Mouse (Mus musculus) heart, embryonic 14.5 days (tissue): ENCODE data around the gene 1700016H13Rik. TPM values are rescaled to one million over a fixed set of nuclear protein-coding genes. Genes with fewer than 3 reads are reported as not detected.

ENCODE experiments used
- ATAC-seq: fragments of 200-750 bp; cut with Nextera tagmentation; 2 replicates; pipeline ENCODE4 v1.8.0; 2017; ENCODE audit warnings: low read depth, moderate TSS enrichment; ENCODE audit not compliant: insufficient number of reproducible peaks, insufficient read depth, low FRiP score
- H3K27ac ChIP-seq, 2 experiments: fragments of 200-500 bp in 1 of 2; fragments of 300-500 bp in 1 of 2; sonication (generic) in 1 of 2; replicated peaks in 1 of 2; 2 replicates each; pipeline ENCODE4 v1.5.1; 2012 to 2014; ENCODE audit warnings: low read depth in 2 of 2, low read length in 2 of 2, control low read depth in 1 of 2, mild to moderate bottlenecking in 1 of 2, mixed read lengths in 1 of 2; ENCODE audit not compliant: control insufficient read depth in 1 of 2, insufficient read depth in 1 of 2
- H3K27me3 ChIP-seq: fragments of 300-500 bp; sonication (generic); 2 replicates; pipeline ENCODE4 v1.6.1; 2014; ENCODE audit warnings: mild to moderate bottlenecking, low read length, control low read depth; ENCODE audit not compliant: control insufficient read depth, insufficient read depth
- H3K36me3 ChIP-seq: fragments of 300-500 bp; sonication (generic); 2 replicates; pipeline ENCODE4 v1.6.1; 2014; ENCODE audit warnings: mild to moderate bottlenecking, control low read depth, low read length, mixed read lengths; ENCODE audit not compliant: control insufficient read depth, insufficient read depth
- H3K4me1 ChIP-seq, 2 experiments: fragments of 200-500 bp in 1 of 2; fragments of 300-500 bp in 1 of 2; sonication (generic) in 1 of 2; 2 replicates each; pipeline ENCODE4 v1.6.1; 2012 to 2014; ENCODE audit warnings: low read length in 2 of 2, control low read depth in 1 of 2, mixed read lengths in 1 of 2; ENCODE audit not compliant: control insufficient read depth in 2 of 2, insufficient read depth in 2 of 2
- H3K4me2 ChIP-seq: fragments of 300-500 bp; sonication (generic); 2 replicates; pipeline ENCODE4 v1.6.1; 2014; ENCODE audit warnings: mild to moderate bottlenecking, low read length
- H3K4me3 ChIP-seq, 2 experiments: fragments of 200-500 bp in 1 of 2; fragments of 300-500 bp in 1 of 2; sonication (generic) in 1 of 2; 2 replicates each; pipeline ENCODE4 v1.5.1; 2012 to 2014; ENCODE audit warnings: low read length in 2 of 2, mild to moderate bottlenecking in 2 of 2, control low read depth in 1 of 2, low read depth in 1 of 2, moderate library complexity in 1 of 2; ENCODE audit not compliant: control insufficient read depth in 1 of 2, insufficient read depth in 1 of 2
- H3K9ac ChIP-seq: fragments of 300-500 bp; sonication (generic); 2 replicates; pipeline ENCODE4 v1.6.1; 2014; ENCODE audit warnings: mild to moderate bottlenecking, low read length
- H3K9me3 ChIP-seq: fragments of 300-500 bp; sonication (generic); 2 replicates; pipeline ENCODE4 v1.6.1; 2016; ENCODE audit warnings: low read length, control low read depth; ENCODE audit not compliant: control insufficient read depth
- WGBS: fragments of 180-500 bp; shearing (Covaris S2); extraction: QIAGEN DNeasy Blood & Tissue Kit; methylation state at CpG from one replicate; pipeline ENCODE4 v1.1.7; 2014; 5-methylcytosine and 5-hydroxymethylcytosine counted together
- polyA plus RNA-seq: library from polyadenylated mRNA; unstranded; fragments of >200 nt; fragmentation: Nextera tagmentation; extraction: Ambion mirVana; gene quantifications from 2 replicates; pipeline ENCODE4 v1.2.1, GENCODE M21; 2014

1700016H13Rik gene
- polyA plus RNA-seq, 1 experiment from 2014 or later, result 0.26 TPM

DNA sequence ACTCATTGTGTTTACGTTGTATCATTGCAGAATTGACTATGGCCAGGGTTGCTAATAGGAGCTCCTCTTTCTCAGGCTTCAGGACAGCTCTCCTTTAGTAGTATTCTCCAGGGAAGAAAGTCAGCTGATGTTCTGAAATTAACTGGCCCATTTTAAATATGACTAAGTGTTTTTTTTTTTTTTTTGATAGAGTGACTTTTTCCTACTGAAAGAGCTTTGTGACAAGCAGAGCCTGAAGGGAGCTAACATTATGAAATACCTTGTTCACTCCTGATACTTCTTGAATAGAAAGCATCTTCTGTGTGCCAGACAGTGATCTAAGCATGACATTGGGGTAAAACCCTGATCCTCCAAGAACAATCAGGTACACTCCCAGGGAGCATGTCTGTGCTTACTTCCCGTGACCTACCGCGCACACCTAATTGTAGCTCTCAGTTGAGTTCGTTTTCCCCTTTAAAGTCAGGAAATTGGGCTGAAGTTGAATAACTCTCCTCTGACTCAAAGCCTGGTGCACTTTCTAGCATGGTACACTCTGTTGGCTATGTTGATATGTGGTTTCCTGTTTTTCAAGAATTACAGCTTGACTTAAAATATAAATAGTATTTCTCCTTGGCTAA is 42.2 kb upstream of the 1700016H13Rik start:
- Histone ChIP-seq H3K4me1 (peaks cover 0 to 6% of the 10 kb centered on the region in 2 experiments; a peak in 2 of 4 replicates), H3K9ac (no peak overlapping the region), H3K27ac (no peak overlapping the region), H3K4me3 (no peak overlapping the region), H3K9me3 (no peaks in the 10 kb centered on the region), H3K27me3 (peaks cover 15% of the 10 kb centered on the region), H3K36me3 (no peaks in the 10 kb centered on the region), H3K4me2 (no peak overlapping the region)
- ATAC-seq, result no peak
- WGBS, result 78% methylated on average over 5 of the region's 5 CpGs

DNA sequence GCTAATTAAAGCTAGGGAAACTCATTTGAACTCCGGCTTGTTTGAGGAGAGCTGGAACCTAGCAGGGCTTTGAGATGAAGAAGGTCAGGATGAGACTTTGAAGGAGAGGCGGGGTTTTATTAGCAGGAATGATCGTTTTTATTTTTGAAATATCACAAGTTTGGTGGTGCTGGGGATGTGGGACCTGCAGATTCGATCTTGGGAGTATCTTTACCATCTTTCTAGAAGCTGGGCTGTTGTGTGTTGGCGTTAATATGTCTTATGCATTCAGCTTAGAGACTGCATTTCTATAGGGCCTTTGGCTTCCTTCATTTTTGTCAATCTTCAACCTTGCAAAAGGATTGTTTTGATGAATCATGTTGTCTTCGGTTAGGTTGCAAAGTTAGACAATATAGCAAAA is 38.3 kb upstream of the 1700016H13Rik start:
- Histone ChIP-seq H3K4me2 (no peak overlapping the region), H3K27ac (no peak overlapping the region), H3K36me3 (no peaks in the 10 kb centered on the region), H3K9ac (no peak overlapping the region), H3K4me3 (no peak overlapping the region), H3K27me3 (peaks cover 17% of the 10 kb centered on the region), H3K4me1 (peaks cover 0 to 6% of the 10 kb centered on the region in 2 experiments; a peak in 2 of 4 replicates), H3K9me3 (no peaks in the 10 kb centered on the region)
- no peak for ATAC-seq
- 52% methylated on average over 6 of the region's 6 CpGs for WGBS

- H3K9me3 ChIP-seq, result no peaks in the 10 kb centered on the region
These were observed 37.3 kb upstream of the 1700016H13Rik start for GRCm38 (mm10) chr5:103693041-103693641.

GRCm38 (mm10) chr5:103692531-103693040 is 36.8 kb upstream of the 1700016H13Rik start:
- Histone ChIP-seq H3K4me1 (peaks cover 0 to 6% of the 10 kb centered on the region in 2 experiments; a peak in 2 of 4 replicates), H3K9ac (peak overlapping the region; percentile 63), H3K36me3 (no peaks in the 10 kb centered on the region), H3K27ac (no peak overlapping the region), H3K4me3 (peak overlapping the region; percentile 63 to 66), H3K4me2 (peak overlapping the region; percentile 95), H3K9me3 (no peaks in the 10 kb centered on the region), H3K27me3 (peaks cover 17% of the 10 kb centered on the region)
- WGBS, result 0% methylated on average over 34 of the region's 34 CpGs
- ATAC-seq, result 0 out of 2 replicates have a peak, but pooled peaks have one; percentile 8

More at GRCm38 (mm10) chr5:103693041-103693641, 37.3 kb upstream of the 1700016H13Rik start:
- WGBS, result 1% methylated on average over 28 of the region's 28 CpGs
- H3K36me3 ChIP-seq, result no peaks in the 10 kb centered on the region
- peaks cover 0 to 6% of the 10 kb centered on the region in 2 experiments; a peak in 2 of 4 replicates for H3K4me1 ChIP-seq
- H3K4me3 ChIP-seq, result peak overlapping the region; percentile 63 to 66
- no peak for ATAC-seq
- H3K27ac ChIP-seq, result no peak overlapping the region
- H3K4me2 ChIP-seq, result peak overlapping the region; percentile 95
- peak overlapping the region; percentile 42; the same call in 1 of the 2 replicates for H3K9ac ChIP-seq
- H3K27me3 ChIP-seq, result peaks cover 17% of the 10 kb centered on the region

DNA sequence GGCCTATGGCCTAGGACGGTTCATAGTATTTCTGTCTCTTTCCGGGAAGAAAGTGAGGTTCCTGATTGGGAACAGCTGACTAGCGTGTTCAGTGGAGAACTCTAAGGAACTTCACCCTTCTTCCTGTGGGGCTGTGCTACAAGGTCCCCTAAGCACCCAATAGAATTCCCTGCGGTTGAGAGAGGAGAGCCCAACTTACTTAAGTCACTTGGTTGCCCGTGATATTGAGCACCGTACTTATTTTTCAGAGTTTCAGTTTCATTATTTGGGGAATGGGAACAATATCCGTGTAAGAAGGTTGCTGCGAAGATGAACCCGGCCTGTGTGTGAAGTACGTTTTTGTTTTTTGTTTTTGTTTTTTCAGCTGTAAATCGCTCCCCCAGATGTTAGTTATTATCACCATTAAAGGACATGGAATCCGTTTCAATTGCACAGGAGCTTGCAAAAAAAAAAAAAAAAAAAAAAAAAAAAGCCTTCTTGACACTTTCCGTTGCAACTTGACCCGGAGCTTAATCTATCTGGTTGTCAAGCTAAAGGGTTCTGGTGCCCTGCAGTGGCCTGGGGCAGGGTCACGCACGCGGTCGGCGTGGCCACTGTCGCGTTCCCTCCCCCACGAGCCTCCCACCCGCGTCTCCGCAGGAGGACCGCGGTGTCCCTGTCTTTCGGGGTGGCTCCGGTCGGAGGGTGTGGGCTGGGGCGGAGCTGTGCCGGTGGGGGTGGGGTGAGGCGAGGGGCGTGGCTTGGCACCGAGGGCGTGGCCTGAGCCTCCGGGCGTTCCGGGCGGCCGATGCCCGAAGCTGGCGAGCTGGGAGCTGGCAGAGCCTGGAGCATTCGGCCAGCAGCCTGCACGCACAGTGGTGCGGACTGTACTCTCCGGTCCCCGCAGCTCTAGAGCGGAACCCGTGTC is 36.1 kb upstream of the 1700016H13Rik start, which contains the start of gene Aff1:
TSS of gene Aff1 (plus strand) at position 751 of the 907 bp plus-strand sequence.
- H3K9ac ChIP-seq, result peak within 1 kb of the TSS; percentile 63
- H3K4me1 ChIP-seq, result peaks cover 0 to 6% of the 10 kb centered on the region in 2 experiments; a peak in 2 of 4 replicates
- H3K27me3 ChIP-seq, result peaks cover 17% of the 10 kb centered on the region
- ATAC-seq, result peak; percentile 91
- no peaks in the 10 kb centered on the region for H3K9me3 ChIP-seq
- H3K4me3 ChIP-seq, result peak within 1 kb of the TSS; percentile 63 to 66
- no peaks in the 10 kb centered on the region for H3K36me3 ChIP-seq
- peak within 1 kb of the TSS; percentile 95 for H3K4me2 ChIP-seq
- H3K27ac ChIP-seq, result no peak within 1 kb of the TSS
- WGBS, result 3% methylated on average over 50 of the region's 50 CpGs

DNA sequence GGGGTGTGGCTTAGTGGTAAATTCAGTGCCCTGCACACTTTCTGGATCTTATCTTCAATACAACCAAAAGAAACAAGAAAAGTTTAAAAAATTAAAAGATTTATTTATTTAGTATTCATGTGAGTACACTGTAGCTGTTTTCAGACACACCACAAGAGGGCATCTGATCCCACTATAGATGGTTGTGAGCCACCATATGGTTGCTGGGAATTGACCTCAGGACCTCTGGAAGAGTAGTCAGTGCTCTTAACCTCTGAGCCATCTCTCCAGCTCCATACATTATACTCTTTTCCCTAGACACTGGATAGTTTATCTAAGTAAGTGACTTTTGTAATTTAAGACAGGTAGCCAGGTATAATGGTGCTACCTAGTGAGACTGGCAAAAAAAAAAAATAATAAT is 35.4 kb upstream of the 1700016H13Rik start:
- Histone ChIP-seq H3K4me2 (peak overlapping the region; percentile 95), H3K9ac (no peak overlapping the region), H3K4me3 (peak overlapping the region in 1 of 2 experiments; percentile 66; a peak in 1 of 4 replicates), H3K36me3 (no peaks in the 10 kb centered on the region), H3K27me3 (peaks cover 17% of the 10 kb centered on the region), H3K4me1 (peaks cover 0 to 6% of the 10 kb centered on the region in 2 experiments; a peak in 2 of 4 replicates), H3K9me3 (no peaks in the 10 kb centered on the region), H3K27ac (no peak overlapping the region)
- ATAC-seq, result no peak

GRCm38 (mm10) chr5:103690190-103690589 is 34.4 kb upstream of the 1700016H13Rik start:
- no peak for ATAC-seq
- 87% methylated on average over 8 of the region's 8 CpGs for WGBS

More at GRCm38 (mm10) chr5:103690190-103690589, 34.4 kb upstream of the 1700016H13Rik start:
- Histone ChIP-seq H3K27ac (no peak overlapping the region), H3K27me3 (peaks cover 17% of the 10 kb centered on the region), H3K36me3 (no peaks in the 10 kb centered on the region), H3K4me1 (peaks cover 0 to 6% of the 10 kb centered on the region in 2 experiments; a peak in 2 of 4 replicates), H3K9me3 (no peaks in the 10 kb centered on the region), H3K9ac (no peak overlapping the region), H3K4me3 (no peak overlapping the region), H3K4me2 (no peak overlapping the region)
